Mouse (Mus musculus) heart, embryonic 15.5 days (tissue): ENCODE data around the gene Cmc1. TPM values are rescaled to one million over a fixed set of nuclear protein-coding genes. Genes with fewer than 3 reads are reported as not detected.
A peak's percentile ranks its signal among the peaks of the same experiment; 100 is the strongest.

Experiments used
- ATAC-seq: fragments of 200-750 bp; cut with Nextera tagmentation; replicated peaks from 2 replicates; pipeline ENCODE4 v1.8.0; 2017; ENCODE audit warnings: low read depth, moderate TSS enrichment; ENCODE audit not compliant: insufficient number of reproducible peaks, insufficient read depth, low FRiP score
- H3K27ac ChIP-seq: fragments of 300-500 bp; sonication (generic); 2 replicates; pipeline ENCODE4 v1.5.1; 2015; ENCODE audit warnings: mild to moderate bottlenecking, inconsistent platforms
- H3K27me3 ChIP-seq: fragments of 300-500 bp; sonication (generic); 2 replicates; pipeline ENCODE4 v1.6.1; 2015; ENCODE audit warnings: inconsistent platforms
- H3K36me3 ChIP-seq: fragments of 300-500 bp; sonication (generic); 2 replicates; pipeline ENCODE4 v1.6.1; 2015; ENCODE audit warnings: mild to moderate bottlenecking, inconsistent platforms
- H3K4me1 ChIP-seq: fragments of 300-500 bp; sonication (generic); replicated peaks from 2 replicates; pipeline ENCODE4 v1.6.1; 2015; ENCODE audit warnings: inconsistent platforms
- H3K4me2 ChIP-seq: fragments of 300-500 bp; sonication (generic); 2 replicates; pipeline ENCODE4 v1.6.1; 2015; ENCODE audit warnings: inconsistent platforms, mild to moderate bottlenecking, moderate library complexity
- H3K4me3 ChIP-seq: fragments of 300-500 bp; sonication (generic); 2 replicates; pipeline ENCODE4 v1.5.1; 2015; ENCODE audit warnings: mild to moderate bottlenecking, inconsistent platforms
- H3K9ac ChIP-seq: fragments of 300-500 bp; sonication (generic); 2 replicates; pipeline ENCODE4 v1.6.1; 2015; ENCODE audit warnings: mild to moderate bottlenecking, inconsistent platforms
- H3K9me3 ChIP-seq: fragments of 300-500 bp; sonication (generic); replicated peaks from 2 replicates; pipeline ENCODE4 v1.6.1; 2016; ENCODE audit warnings: inconsistent platforms
- WGBS: fragments of 180-500 bp; shearing (Covaris S2); methylation state at CpG from one replicate; pipeline ENCODE4 v1.1.7; 2015; ENCODE audit warnings: mixed read lengths; 5-methylcytosine and 5-hydroxymethylcytosine counted together
- polyA plus RNA-seq: library from polyadenylated mRNA; unstranded; fragments of >200 nt; fragmentation: Nextera tagmentation; extraction: Ambion mirVana; gene quantifications from 2 replicates; pipeline ENCODE4 v1.2.1, GENCODE M21; 2015

The Cmc1 gene
- polyA plus RNA-seq, 1 experiment from 2014 or later: 47.0 TPM

DNA sequence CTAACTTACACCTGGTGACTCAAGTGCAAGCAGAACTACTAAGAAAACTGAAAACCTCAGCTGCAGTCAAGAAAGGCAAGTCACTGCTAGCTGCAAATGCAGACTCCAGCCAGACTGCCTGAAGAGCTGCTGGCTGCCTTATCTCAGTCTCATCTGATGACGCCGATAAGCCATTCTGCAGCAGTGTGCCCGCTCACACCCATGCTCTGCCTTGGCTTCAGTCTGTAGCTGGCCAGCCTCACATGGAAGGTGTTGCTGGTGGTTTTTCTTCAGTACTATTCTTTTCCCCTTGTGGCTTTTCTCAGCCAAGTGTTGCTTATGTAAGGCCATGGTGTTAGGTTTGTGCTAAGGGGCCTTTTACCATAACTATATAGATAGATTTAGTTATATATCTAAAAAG is 90.9 kb downstream of the Cmc1 start:
- 83% methylated on average over 3 of the region's 3 CpGs for WGBS
- Histone ChIP-seq H3K27me3 (no peaks in the 10 kb centered on the region), H3K9me3 (no peaks in the 10 kb centered on the region), H3K27ac (no peak overlapping the region), H3K36me3 (peaks cover 42% of the 10 kb centered on the region), H3K4me2 (no peak overlapping the region), H3K4me1 (no peaks in the 10 kb centered on the region), H3K4me3 (no peak overlapping the region), H3K9ac (no peak overlapping the region)
- no peak for ATAC-seq

DNA sequence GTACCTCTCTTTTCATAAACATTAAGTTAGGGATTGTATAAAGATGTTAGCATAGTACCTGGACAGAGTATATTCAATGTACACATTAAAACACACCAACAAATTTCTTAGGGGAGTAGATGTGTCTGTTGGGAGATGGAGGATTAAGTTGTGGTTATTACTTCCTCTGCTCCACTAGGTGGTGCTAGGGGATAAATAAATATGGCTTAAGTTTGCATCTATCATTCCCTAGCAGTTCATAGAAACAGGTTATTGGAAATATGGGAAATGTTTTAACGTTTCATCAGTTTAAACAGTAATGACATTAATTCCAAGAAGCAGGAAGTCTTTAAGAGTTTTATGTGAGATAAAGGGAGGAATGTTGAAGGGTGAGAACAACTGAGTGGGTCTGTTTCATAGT is 96.7 kb downstream of the Cmc1 start:
- WGBS: 42% methylated on average over 1 of the region's 1 CpGs
- H3K9me3 ChIP-seq: no peaks in the 10 kb centered on the region
- H3K27ac ChIP-seq: no peak overlapping the region
- peaks cover 40% of the 10 kb centered on the region for H3K36me3 ChIP-seq
- no peak overlapping the region for H3K4me3 ChIP-seq
- H3K4me2 ChIP-seq: no peak overlapping the region
- no peaks in the 10 kb centered on the region for H3K4me1 ChIP-seq
- no peak for ATAC-seq
- H3K9ac ChIP-seq: no peak overlapping the region
- H3K27me3 ChIP-seq: no peaks in the 10 kb centered on the region

- Histone ChIP-seq H3K36me3 (peaks cover 10% of the 10 kb centered on the region), H3K9me3 (no peaks in the 10 kb centered on the region), H3K27me3 (no peaks in the 10 kb centered on the region), H3K4me2 (no peak overlapping the region), H3K9ac (no peak overlapping the region), H3K4me1 (peaks cover 18% of the 10 kb centered on the region), H3K27ac (no peak overlapping the region), H3K4me3 (no peak overlapping the region)
- no peak for ATAC-seq
- 40% methylated on average over 1 of the region's 1 CpGs for WGBS
These were observed 104.9 kb downstream of the Cmc1 start for GRCm38 (mm10) chr9:118045011-118045533.

DNA sequence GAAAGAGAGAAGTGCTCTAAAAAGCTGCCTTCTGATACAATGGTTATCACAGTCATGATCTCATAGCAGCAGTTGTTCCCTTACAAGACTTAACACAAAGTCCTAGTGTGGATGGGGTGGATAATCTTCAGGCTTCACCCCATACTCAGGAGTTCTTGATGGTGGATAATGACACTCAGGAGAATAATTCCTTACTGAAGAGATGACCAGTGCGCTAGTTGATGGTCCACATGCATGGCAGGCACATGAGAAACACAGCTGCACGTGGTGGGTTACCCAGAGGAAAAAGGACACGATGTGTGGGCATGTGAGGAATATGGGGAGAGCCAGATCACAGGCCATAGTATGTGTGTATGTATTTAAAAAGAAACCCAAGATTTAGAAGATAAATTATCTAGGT is 106.4 kb downstream of the Cmc1 start:
- H3K27ac ChIP-seq: no peak overlapping the region
- no peak overlapping the region for H3K9ac ChIP-seq
- no peak overlapping the region for H3K4me3 ChIP-seq
- H3K36me3 ChIP-seq: peaks cover 7% of the 10 kb centered on the region
- H3K4me2 ChIP-seq: no peak overlapping the region
- no peaks in the 10 kb centered on the region for H3K27me3 ChIP-seq
- 94% methylated on average over 3 of the region's 3 CpGs for WGBS
- no peak for ATAC-seq
- H3K9me3 ChIP-seq: no peaks in the 10 kb centered on the region
- peaks cover 18% of the 10 kb centered on the region for H3K4me1 ChIP-seq

DNA sequence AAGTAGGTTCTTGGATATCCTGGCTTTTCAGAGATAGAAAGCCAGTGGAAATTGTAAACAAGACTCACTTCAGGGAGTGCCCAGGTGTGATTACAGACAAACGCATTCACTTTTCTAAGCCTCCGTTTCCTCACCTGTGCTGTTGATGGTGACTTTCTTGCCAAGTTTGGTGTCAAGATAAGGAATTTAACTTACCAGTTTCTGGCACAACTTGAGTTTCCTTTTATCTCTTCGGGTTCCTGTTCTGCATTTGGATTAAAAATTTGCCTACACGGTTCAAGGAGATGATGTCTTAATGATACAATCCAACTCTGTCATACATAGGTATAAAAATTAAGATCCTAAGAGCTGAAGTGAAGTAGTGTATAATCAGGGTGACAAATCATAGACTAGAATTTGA is 107.2 kb downstream of the Cmc1 start:
- no peak overlapping the region for H3K4me3 ChIP-seq
- no peak for ATAC-seq
- peaks cover 18% of the 10 kb centered on the region for H3K4me1 ChIP-seq
- H3K27me3 ChIP-seq: no peaks in the 10 kb centered on the region
- no peak overlapping the region for H3K4me2 ChIP-seq
- H3K36me3 ChIP-seq: 0 out of 2 replicates have a peak, but pooled peaks cover 3% of the 10 kb centered on the region
- WGBS: 73% methylated on average over 4 of the region's 4 CpGs
- no peak overlapping the region for H3K27ac ChIP-seq
- H3K9me3 ChIP-seq: no peaks in the 10 kb centered on the region
- H3K9ac ChIP-seq: no peak overlapping the region

GRCm38 (mm10) chr9:118041646-118042045 is 108.3 kb downstream of the Cmc1 start:
- no peaks in the 10 kb centered on the region for H3K9me3 ChIP-seq
- WGBS: 35% methylated on average over 5 of the region's 5 CpGs
- H3K36me3 ChIP-seq: 0 out of 2 replicates have a peak, but pooled peaks cover 3% of the 10 kb centered on the region
- no peak overlapping the region for H3K27ac ChIP-seq
- H3K27me3 ChIP-seq: no peaks in the 10 kb centered on the region
- ATAC-seq: no peak
- H3K4me3 ChIP-seq: peak overlapping the region; percentile 87
- H3K4me2 ChIP-seq: peak overlapping the region; percentile 78
- H3K9ac ChIP-seq: peak overlapping the region; percentile 93
- peaks cover 18% of the 10 kb centered on the region for H3K4me1 ChIP-seq

GRCm38 (mm10) chr9:118041022-118041400 is 109.0 kb downstream of the Cmc1 start:
- Histone ChIP-seq H3K36me3 (0 out of 2 replicates have a peak, but pooled peaks cover 3% of the 10 kb centered on the region), H3K27me3 (no peaks in the 10 kb centered on the region), H3K27ac (peak overlapping the region; percentile 98), H3K4me1 (peaks cover 18% of the 10 kb centered on the region), H3K4me2 (peak overlapping the region; percentile 78), H3K4me3 (peak overlapping the region; percentile 87), H3K9me3 (no peaks in the 10 kb centered on the region), H3K9ac (peak overlapping the region; percentile 93)
- WGBS: under 1% methylated on average over 21 of the region's 21 CpGs
- ATAC-seq: no peak

- ATAC-seq: peak; percentile 99
- 0 out of 2 replicates have a peak, but pooled peaks cover 3% of the 10 kb centered on the region for H3K36me3 ChIP-seq
These were observed 109.6 kb downstream of the Cmc1 start, which contains the start of gene Azi2 for GRCm38 (mm10) chr9:118040218-118041021. TSS of gene Azi2 (plus strand) at chr9:118040499.

GRCm38 (mm10) chr9:118034990-118035389 is 115.0 kb downstream of the Cmc1 start:
- no peak overlapping the region for H3K9ac ChIP-seq
- H3K36me3 ChIP-seq: no peaks in the 10 kb centered on the region
- H3K4me2 ChIP-seq: no peak overlapping the region
- H3K4me1 ChIP-seq: no peaks in the 10 kb centered on the region
- WGBS: 76% methylated on average over 3 of the region's 3 CpGs
- H3K9me3 ChIP-seq: no peaks in the 10 kb centered on the region
- H3K4me3 ChIP-seq: no peak overlapping the region
- H3K27me3 ChIP-seq: no peaks in the 10 kb centered on the region
- H3K27ac ChIP-seq: no peak overlapping the region
- ATAC-seq: no peak

More at GRCm38 (mm10) chr9:118040218-118041021, 109.6 kb downstream of the Cmc1 start, which contains the start of gene Azi2:
- peak within 1 kb of the TSS; percentile 87 for H3K4me3 ChIP-seq
- peaks cover 18% of the 10 kb centered on the region for H3K4me1 ChIP-seq
- H3K27ac ChIP-seq: peak within 1 kb of the TSS; percentile 98
- H3K27me3 ChIP-seq: no peaks in the 10 kb centered on the region
- H3K9ac ChIP-seq: peak within 1 kb of the TSS; percentile 93
- WGBS: under 1% methylated on average over 87 of the region's 87 CpGs
- no peaks in the 10 kb centered on the region for H3K9me3 ChIP-seq
- peak within 1 kb of the TSS; percentile 78 for H3K4me2 ChIP-seq

DNA sequence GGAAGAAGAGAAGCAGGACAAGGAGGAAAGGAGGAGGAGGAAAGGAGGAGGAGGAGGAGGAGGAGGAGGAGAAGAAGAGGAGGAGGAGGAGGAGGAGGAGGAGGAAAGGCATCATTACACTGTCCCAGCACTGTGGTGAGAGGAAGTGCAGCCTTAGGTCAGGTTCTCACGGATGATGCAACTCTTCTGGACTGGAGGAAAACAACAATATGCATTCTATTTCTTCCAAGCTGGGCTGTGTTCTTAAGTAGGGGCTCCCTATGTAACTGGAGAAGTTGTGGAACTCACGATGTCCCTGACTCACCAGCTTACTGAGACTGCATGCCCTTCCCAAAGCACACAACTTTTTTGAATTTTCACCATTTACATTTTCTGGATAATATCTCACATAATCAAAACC is 118.3 kb downstream of the Cmc1 start:
- H3K27ac ChIP-seq: no peak overlapping the region
- H3K9me3 ChIP-seq: no peaks in the 10 kb centered on the region
- no peak overlapping the region for H3K4me2 ChIP-seq
- no peaks in the 10 kb centered on the region for H3K36me3 ChIP-seq
- WGBS: 48% methylated on average over 2 of the region's 2 CpGs
- H3K4me1 ChIP-seq: no peaks in the 10 kb centered on the region
- no peak for ATAC-seq
- H3K9ac ChIP-seq: no peak overlapping the region
- H3K4me3 ChIP-seq: no peak overlapping the region
- no peaks in the 10 kb centered on the region for H3K27me3 ChIP-seq

DNA sequence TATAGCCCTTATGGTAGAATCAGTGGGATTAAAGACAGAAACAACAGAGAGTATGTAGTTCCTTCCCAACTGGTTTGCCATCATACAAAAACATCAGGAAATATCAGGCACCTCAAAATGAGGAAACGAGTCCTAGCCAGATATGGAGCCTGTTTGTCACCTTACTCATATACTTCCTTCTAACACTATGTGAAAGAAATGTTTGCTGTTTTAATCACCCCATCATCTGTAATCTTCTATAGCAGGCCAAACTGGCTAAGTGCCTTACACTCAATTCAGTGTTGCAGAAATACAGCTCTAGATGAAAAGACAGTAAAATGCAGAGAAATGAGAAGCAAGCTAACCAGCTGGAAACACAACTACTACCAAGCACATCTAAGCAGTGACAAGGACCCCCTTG is 119.7 kb downstream of the Cmc1 start:
- no peak overlapping the region for H3K4me2 ChIP-seq
- H3K27me3 ChIP-seq: no peaks in the 10 kb centered on the region
- 51% methylated on average over 1 of the region's 1 CpGs for WGBS
- ATAC-seq: no peak
- H3K9ac ChIP-seq: no peak overlapping the region
- H3K36me3 ChIP-seq: no peaks in the 10 kb centered on the region
- H3K4me3 ChIP-seq: no peak overlapping the region
- H3K4me1 ChIP-seq: no peaks in the 10 kb centered on the region
- H3K9me3 ChIP-seq: no peaks in the 10 kb centered on the region
- H3K27ac ChIP-seq: no peak overlapping the region

GRCm38 (mm10) chr9:118029490-118029889 is 120.5 kb downstream of the Cmc1 start:
- no peaks in the 10 kb centered on the region for H3K36me3 ChIP-seq
- no peaks in the 10 kb centered on the region for H3K9me3 ChIP-seq
- no peak overlapping the region for H3K4me3 ChIP-seq
- 44% methylated on average over 4 of the region's 4 CpGs for WGBS
- no peaks in the 10 kb centered on the region for H3K27me3 ChIP-seq
- H3K4me1 ChIP-seq: no peaks in the 10 kb centered on the region
- H3K27ac ChIP-seq: no peak overlapping the region
- H3K9ac ChIP-seq: no peak overlapping the region
- H3K4me2 ChIP-seq: no peak overlapping the region
- no peak for ATAC-seq
